Mouse (Mus musculus): ENCODE measurements around the gene Klhdc9.

The Klhdc9 gene

GRCm38 (mm10) chr1:171360656-171361055, at the start of gene Klhdc9:
Gene Klhdc9, minus strand, starts transcription at chr1:171360798.
- DNase-seq = peak; percentile 94 to 96

GRCm38 (mm10) chr1:171410231-171410630, 49.6 kb upstream of the Klhdc9 start:
- no peak for DNase-seq

GRCm38 (mm10) chr1:171407263-171407662, 46.7 kb upstream of the Klhdc9 start:
- DNase-seq = no peak

GRCm38 (mm10) chr1:171402991-171403390, 42.4 kb upstream of the Klhdc9 start:
- no peak for DNase-seq

- DNase-seq = no peak
Measured at GRCm38 (mm10) chr1:171401821-171402220, 41.2 kb upstream of the Klhdc9 start.

- DNase-seq = no peak
Measured at GRCm38 (mm10) chr1:171390101-171390500, 29.5 kb upstream of the Klhdc9 start.

GRCm38 (mm10) chr1:171388376-171389102, 27.9 kb upstream of the Klhdc9 start, which contains the start of gene Arhgap30:
Gene Arhgap30, plus strand, starts transcription at chr1:171388954.
- DNase-seq = no peak

GRCm38 (mm10) chr1:171387099-171387498, 26.5 kb upstream of the Klhdc9 start:
- peak; percentile 59 to 67 for DNase-seq

- DNase-seq = no peak
Measured at GRCm38 (mm10) chr1:171385171-171385570, 24.6 kb upstream of the Klhdc9 start.

- no peak for DNase-seq
Measured at GRCm38 (mm10) chr1:171384361-171384760, 23.8 kb upstream of the Klhdc9 start.

GRCm38 (mm10) chr1:171382096-171382620, 21.6 kb upstream of the Klhdc9 start:
- DNase-seq = no peak

- DNase-seq = peak; percentile 86 to 88
Measured at GRCm38 (mm10) chr1:171379935-171380599, 19.5 kb upstream of the Klhdc9 start.

- DNase-seq = peak; percentile 45 to 46
Measured at GRCm38 (mm10) chr1:171378298-171378697, 17.7 kb upstream of the Klhdc9 start.

- DNase-seq = no peak
Measured at GRCm38 (mm10) chr1:171375646-171376097, 15.1 kb upstream of the Klhdc9 start.

- no peak for DNase-seq
Measured at GRCm38 (mm10) chr1:171373946-171374345, 13.3 kb upstream of the Klhdc9 start.

GRCm38 (mm10) chr1:171372880-171373279, 12.3 kb upstream of the Klhdc9 start:
- DNase-seq = no peak

- DNase-seq = no peak
Measured at GRCm38 (mm10) chr1:171369845-171370556, 9.4 kb upstream of the Klhdc9 start, which contains the start of gene Nectin4. Gene Nectin4, plus strand, starts transcription at chr1:171370099.

- no peak for DNase-seq
Measured at GRCm38 (mm10) chr1:171365934-171366333, 5.3 kb upstream of the Klhdc9 start.

GRCm38 (mm10) chr1:171361106-171362103, 807 bp upstream of the Klhdc9 start:
- DNase-seq = peak; percentile 89 to 91

GRCm38 (mm10) chr1:171360253-171360652, 345 bp downstream of the Klhdc9 start:
- peak; percentile 57 to 61 for DNase-seq

GRCm38 (mm10) chr1:171358421-171358820, 2.2 kb downstream of the Klhdc9 start:
- peak; percentile 59 to 62 for DNase-seq

- DNase-seq = no peak
Measured at GRCm38 (mm10) chr1:171356814-171357213, 3.8 kb downstream of the Klhdc9 start.
